Comparison of ENCODE assay signal across 21 mouse cellular contexts in genomic region chr1:23265556-23266232, GRCm38 (mm10).
DNase-seq lines count a peak whose midpoint lies in the region; ATAC-seq and TF ChIP-seq lines count a peak whose summit lies in the region.
"Had no signal": no experiment of that assay in that cellular context is flagged by ENCODE, and none has a peak within 500 bp of the region (broad histone marks: within the 10 kb centered on the region; RNA-seq: fewer than 3 reads in every experiment).

No protein-coding gene starts in this region.

- H3K27ac ChIP-seq in gastrocnemius, adult 2 months, result peak overlapping the region; percentile 72
- peak overlapping the region; percentile 47 for H3K27ac ChIP-seq in kidney, postnatal 0 days
- H3K27ac ChIP-seq in hindbrain, embryonic 13.5 days, result no peak overlapping the region
- H3K27ac ChIP-seq: heart, embryonic 15.5 days; hindbrain, embryonic 10.5 days; limb, embryonic 15.5 days; neural tube, embryonic 12.5 days had no signal

- WGBS in kidney, postnatal 0 days, result 42% methylated on average over 3 of the region's 3 CpGs
- 75% methylated on average over 3 of the region's 3 CpGs for WGBS in hindbrain, embryonic 13.5 days

- 0 out of 2 replicates have a peak, but pooled peaks cover 4% of the 10 kb centered on the region for H3K36me3 ChIP-seq in kidney, postnatal 0 days (ENCODE audit: insufficient read depth, low read length)
- H3K36me3 ChIP-seq in hindbrain, embryonic 13.5 days, result no peaks in the 10 kb centered on the region
- H3K36me3 ChIP-seq: heart, embryonic 15.5 days; limb, embryonic 15.5 days; neural tube, embryonic 12.5 days had no signal

- DNase-seq in gastrocnemius, adult 2 months, result no peak
- no peak for DNase-seq in gastrocnemius, postnatal 36 days
- DNase-seq in adipocyte (ENCODE audit: low spot score), result peak; percentile 43
- DNase-seq in kidney, adult 11 months, result peak; percentile 68
- DNase-seq in kidney, postnatal 0 days (ENCODE audit: low spot score), result peak; percentile 41
- DNase-seq in testis, postnatal 14 days (ENCODE audit: low spot score), result no peak
- DNase-seq: adrenal gland, adult 2 months; cerebellum, adult 11-12 months; heart, adult 18-20 months; layer of hippocampus, adult 9-11 months; lung, embryonic 14.5 days; spleen, adult 18-20 months; thymus, postnatal 14 days had no signal

- no peak for TF ChIP-seq CTCF in gastrocnemius, adult 2 months (IDR thresholded peaks at IDR 0.05)
- no peak for TF ChIP-seq CTCF in kidney, postnatal 0 days (IDR thresholded peaks at IDR 0.05; ENCODE audit: low read depth)

- no peak overlapping the region for H3K9ac ChIP-seq in kidney, postnatal 0 days (ENCODE audit: low read depth, low read length)
- H3K9ac ChIP-seq in hindbrain, embryonic 13.5 days, result no peak overlapping the region
- H3K9ac ChIP-seq: heart, embryonic 15.5 days; limb, embryonic 15.5 days; lung, embryonic 14.5 days; neural tube, embryonic 12.5 days had no signal

- ATAC-seq in kidney, postnatal 0 days (replicated peaks; ENCODE audit: low FRiP score, low read depth), result 0 out of 2 replicates have a peak, but pooled peaks have one; percentile 24
- no peak for ATAC-seq in megakaryocyte, adult 5-6 weeks (ENCODE audit: poor library complexity, severe bottlenecking)
- ATAC-seq in hindbrain, embryonic 13.5 days (ENCODE audit: low FRiP score), result no peak
- ATAC-seq: inflammation-experienced regulatory T-cells, adult 6 months had no signal

- H3K4me1 ChIP-seq in kidney, postnatal 0 days (replicated peaks; ENCODE audit: insufficient read depth, low read length), result peaks cover 8% of the 10 kb centered on the region; the same call in 1 of the 2 replicates
- H3K4me1 ChIP-seq in hindbrain, embryonic 13.5 days (replicated peaks), result peaks cover 8% of the 10 kb centered on the region
- H3K4me1 ChIP-seq: limb, embryonic 15.5 days had no signal

- H3K9me3 ChIP-seq in kidney, postnatal 0 days (replicated peaks; ENCODE audit: low read length), result no peaks in the 10 kb centered on the region
- H3K9me3 ChIP-seq in hindbrain, embryonic 13.5 days, result no peaks in the 10 kb centered on the region
- H3K9me3 ChIP-seq: heart, embryonic 15.5 days; hindbrain, embryonic 10.5 days; limb, embryonic 15.5 days; neural tube, embryonic 12.5 days had no signal

- 0 out of 2 replicates have a peak overlapping the region, but pooled peaks have one; percentile 2 for H3K4me2 ChIP-seq in kidney, postnatal 0 days (ENCODE audit: low read length)
- no peak overlapping the region for H3K4me2 ChIP-seq in hindbrain, embryonic 13.5 days
- H3K4me2 ChIP-seq: heart, embryonic 15.5 days; limb, embryonic 15.5 days; lung, embryonic 14.5 days; neural tube, embryonic 12.5 days had no signal

- peak overlapping the region; percentile 23; the same call in 1 of the 2 replicates for H3K4me3 ChIP-seq in gastrocnemius, adult 2 months
- H3K4me3 ChIP-seq in kidney, postnatal 0 days (replicated peaks; ENCODE audit: low read depth, low read length), result no peak overlapping the region
- no peak overlapping the region for H3K4me3 ChIP-seq in hindbrain, embryonic 13.5 days
- H3K4me3 ChIP-seq: heart, embryonic 15.5 days; hindbrain, embryonic 10.5 days; limb, embryonic 15.5 days; neural tube, embryonic 12.5 days had no signal

- H3K27me3 ChIP-seq in kidney, postnatal 0 days (ENCODE audit: insufficient read depth, low read length), result no peaks in the 10 kb centered on the region
- no peaks in the 10 kb centered on the region for H3K27me3 ChIP-seq in hindbrain, embryonic 13.5 days
- H3K27me3 ChIP-seq: CH12.LX; heart, embryonic 15.5 days; limb, embryonic 15.5 days; neural tube, embryonic 12.5 days had no signal

- intact Hi-C loops in gastrocnemius, adult 2 months (cut with DNase I), result no loop called here
- intact Hi-C loops in gastrocnemius, postnatal 36 days (cut with DNase I), result no loop called here

Comparison
In these comparisons a context has a peak if more than half of its experiments do, and no peak if none do; other contexts are left out.
1. DNase-seq: peak in adipocyte (single experiment), kidney, adult 11 months (single experiment) and kidney, postnatal 0 days (single experiment); none in gastrocnemius, adult 2 months (single experiment), gastrocnemius, postnatal 36 days (0 of 2) and testis, postnatal 14 days (single experiment).